Mouse (Mus musculus) forebrain, embryonic 16.5 days (tissue): Measurements from ENCODE around the gene Cep112. TPM values are rescaled to one million over a fixed set of nuclear protein-coding genes. Genes with fewer than 3 reads are reported as not detected.
A peak's percentile ranks its signal among the peaks of the same experiment; 100 is the strongest.

Source experiments
- ATAC-seq: fragments of 200-750 bp; cut with Nextera tagmentation; 2 replicates; pipeline ENCODE4 v1.8.0; 2017; ENCODE audit warnings: mild to moderate bottlenecking, moderate library complexity
- H3K27ac ChIP-seq: fragments of 300-500 bp; sonication (generic); 2 replicates; pipeline ENCODE4 v1.5.1; 2014; ENCODE audit warnings: low read length, control low read depth
- H3K27me3 ChIP-seq: fragments of 300-500 bp; sonication (generic); replicated peaks from 2 replicates; pipeline ENCODE4 v1.6.1; 2014; ENCODE audit warnings: low read length; ENCODE audit not compliant: control insufficient read depth, insufficient read depth
- H3K36me3 ChIP-seq: fragments of 300-500 bp; sonication (generic); 2 replicates; pipeline ENCODE4 v1.6.1; 2014; ENCODE audit not compliant: control insufficient read depth, insufficient read depth
- H3K4me1 ChIP-seq: fragments of 300-500 bp; sonication (generic); replicated peaks from 2 replicates; pipeline ENCODE4 v1.6.1; 2014; ENCODE audit warnings: low read length; ENCODE audit not compliant: control insufficient read depth, insufficient read depth
- H3K4me2 ChIP-seq: fragments of 300-500 bp; sonication (generic); 2 replicates; pipeline ENCODE4 v1.6.1; 2014; ENCODE audit warnings: mild to moderate bottlenecking, low read length, control low read depth
- H3K4me3 ChIP-seq: fragments of 300-500 bp; sonication (generic); replicated peaks from 2 replicates; pipeline ENCODE4 v1.5.1; 2014; ENCODE audit warnings: mild to moderate bottlenecking, low read length, control low read depth
- H3K9ac ChIP-seq: fragments of 300-500 bp; sonication (generic); replicated peaks from 2 replicates; pipeline ENCODE4 v1.6.1; 2014; ENCODE audit warnings: low read depth, low read length, control low read depth
- H3K9me3 ChIP-seq: fragments of 300-500 bp; sonication (generic); 2 replicates; pipeline ENCODE4 v1.6.1; 2016; ENCODE audit warnings: low read length; ENCODE audit not compliant: control insufficient read depth
- WGBS: fragments of 180-500 bp; shearing (Covaris S2); extraction: QIAGEN DNeasy Blood & Tissue Kit; methylation state at CpG from one replicate; pipeline ENCODE4 v1.1.7; 2014; 5-methylcytosine and 5-hydroxymethylcytosine counted together
- polyA plus RNA-seq: library from polyadenylated mRNA; unstranded; fragments of >200 nt; fragmentation: Nextera tagmentation; extraction: Ambion mirVana; gene quantifications from 2 replicates; pipeline ENCODE4 v1.2.1, GENCODE M21; 2015

Cep112 gene
- polyA plus RNA-seq, 1 experiment from 2014 or later: 14.2 TPM

DNA sequence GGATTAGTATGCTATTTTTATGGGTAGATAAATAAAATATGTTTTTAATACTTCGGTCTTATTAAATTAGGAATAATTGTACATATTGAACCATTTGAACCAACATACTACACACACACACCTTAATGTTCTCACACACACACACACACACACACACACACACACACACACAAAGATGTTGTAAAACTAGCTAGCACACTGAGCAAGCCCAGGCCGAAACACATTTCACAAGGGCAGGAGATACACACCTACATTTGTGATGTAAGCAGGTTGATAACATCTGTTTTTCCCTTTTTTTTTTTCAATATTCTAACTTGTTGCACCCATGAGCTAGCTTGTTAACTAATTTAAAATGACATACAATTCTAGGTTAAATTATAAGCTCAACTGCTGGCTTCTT lies 327.8 kb downstream of the Cep112 start:
- 85% methylated on average over 2 of the region's 2 CpGs for WGBS
- Histone ChIP-seq H3K9me3 (no peaks in the 10 kb centered on the region), H3K27me3 (no peaks in the 10 kb centered on the region), H3K27ac (no peak overlapping the region), H3K4me2 (no peak overlapping the region), H3K9ac (no peak overlapping the region), H3K4me3 (no peak overlapping the region), H3K36me3 (no peaks in the 10 kb centered on the region), H3K4me1 (peaks cover 17% of the 10 kb centered on the region)
- ATAC-seq: no peak

DNA sequence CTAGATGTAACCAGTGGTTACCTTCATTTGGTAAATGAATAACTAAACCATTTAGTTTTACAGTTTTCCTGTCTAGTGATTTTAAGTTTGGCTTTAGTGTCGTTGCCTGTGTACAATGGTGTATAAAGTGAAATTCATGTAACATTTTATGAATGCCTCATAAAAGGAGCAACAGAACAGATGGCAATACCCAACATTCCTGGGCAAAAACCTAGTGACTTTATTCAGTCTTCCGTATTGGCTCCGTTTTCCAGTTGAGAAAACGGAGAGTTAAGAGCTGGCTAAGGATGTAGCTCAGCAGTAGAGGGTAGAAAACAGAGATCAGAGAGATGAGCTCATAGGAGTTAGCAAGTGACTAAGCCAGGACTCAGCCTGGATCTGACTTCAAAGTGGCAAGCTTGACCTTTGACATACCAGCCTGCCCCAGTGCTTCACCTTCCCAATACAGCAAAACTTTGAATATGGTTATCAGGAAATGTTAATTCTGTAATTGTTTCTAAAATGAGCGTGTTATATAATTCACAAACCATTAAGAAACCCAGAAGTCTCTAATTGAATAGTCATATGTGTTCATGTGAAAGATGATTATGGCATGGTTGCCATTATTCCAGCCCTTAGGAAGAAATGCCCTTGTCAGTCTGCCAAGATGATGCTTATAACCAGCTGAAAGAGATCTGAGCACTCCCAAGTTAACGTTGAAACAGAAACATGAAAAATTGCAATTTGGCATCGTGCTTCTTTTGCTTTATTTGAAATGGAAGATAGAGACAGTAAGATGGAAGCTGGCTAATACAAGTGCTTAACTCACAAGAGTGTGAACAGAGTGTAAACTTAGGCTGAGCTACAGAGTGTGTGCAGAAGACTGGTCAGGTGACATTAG lies 328.6 kb downstream of the Cep112 start:
- ATAC-seq: 0 out of 2 replicates have a peak, but pooled peaks have one; percentile 36
- no peaks in the 10 kb centered on the region for H3K9me3 ChIP-seq
- WGBS: 58% methylated on average over 7 of the region's 7 CpGs
- peaks cover 20% of the 10 kb centered on the region for H3K4me1 ChIP-seq
- no peak overlapping the region for H3K4me3 ChIP-seq
- no peak overlapping the region for H3K4me2 ChIP-seq
- no peak overlapping the region for H3K9ac ChIP-seq
- no peaks in the 10 kb centered on the region for H3K27me3 ChIP-seq
- no peak overlapping the region for H3K27ac ChIP-seq
- H3K36me3 ChIP-seq: no peaks in the 10 kb centered on the region

DNA sequence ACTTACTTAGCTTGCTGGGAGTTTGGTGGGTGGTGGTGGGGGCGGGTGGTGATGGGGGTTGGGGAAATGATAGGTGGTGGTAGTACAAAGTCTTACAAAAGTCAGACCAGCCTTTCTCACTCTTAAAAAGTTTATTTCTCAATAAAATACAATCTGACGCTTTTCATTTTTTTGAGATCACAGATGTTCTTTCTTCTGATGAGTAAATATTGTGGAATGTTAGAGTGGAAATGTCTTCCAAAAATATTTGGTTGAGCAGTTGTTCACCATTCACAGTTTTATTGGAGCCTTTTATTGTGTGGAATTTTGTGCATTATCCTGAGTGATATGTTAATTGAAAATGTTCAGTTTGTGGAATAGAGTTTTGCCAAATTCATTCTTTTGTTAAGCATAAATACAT lies 332.2 kb downstream of the Cep112 start:
- Histone ChIP-seq H3K4me1 (peaks cover 14% of the 10 kb centered on the region), H3K36me3 (no peaks in the 10 kb centered on the region), H3K4me2 (no peak overlapping the region), H3K9ac (no peak overlapping the region), H3K27me3 (no peaks in the 10 kb centered on the region), H3K9me3 (no peaks in the 10 kb centered on the region), H3K4me3 (no peak overlapping the region), H3K27ac (no peak overlapping the region)
- no peak for ATAC-seq
- 81% methylated on average over 2 of the region's 2 CpGs for WGBS

DNA sequence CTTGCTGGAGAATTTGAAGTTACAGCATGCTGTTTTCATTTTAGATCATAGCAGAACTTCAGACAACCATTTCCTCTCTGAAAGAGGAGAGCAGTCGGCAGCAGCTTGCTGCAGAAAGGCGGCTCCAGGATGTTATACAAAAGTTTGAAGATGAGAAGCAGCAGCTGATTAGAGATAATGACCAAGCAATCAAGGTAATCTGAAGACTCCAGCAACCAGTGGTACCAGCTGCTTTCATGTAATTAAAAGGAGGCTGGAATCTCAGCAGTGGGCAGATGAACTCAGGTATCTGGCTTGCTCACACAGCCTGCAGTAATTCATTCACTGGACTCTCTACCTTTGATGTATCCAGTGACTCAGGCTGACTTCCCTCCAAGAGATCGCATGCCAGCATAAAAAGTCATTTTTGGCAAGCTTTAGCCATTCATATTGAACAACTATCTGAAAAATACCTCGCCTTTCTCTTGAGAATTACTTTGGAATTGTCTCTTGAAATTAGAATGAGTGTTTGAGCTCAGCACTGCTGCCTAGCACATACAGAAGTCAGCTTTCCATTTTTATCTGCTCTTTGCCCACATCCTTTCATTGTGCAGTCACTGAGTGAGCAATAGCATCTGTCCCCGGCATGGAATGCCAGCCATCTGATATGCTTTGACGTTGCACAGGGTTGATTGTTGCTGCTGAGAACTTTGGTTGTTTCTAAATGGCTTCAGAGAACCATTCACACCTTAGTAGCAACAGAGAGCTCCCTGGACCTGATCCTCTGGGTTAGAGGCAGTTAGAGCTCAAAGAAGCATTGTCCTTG lies 332.8 kb downstream of the Cep112 start:
- Histone ChIP-seq H3K4me1 (peaks cover 10% of the 10 kb centered on the region; the same call in 1 of the 2 replicates), H3K27me3 (no peaks in the 10 kb centered on the region), H3K4me2 (no peak overlapping the region), H3K4me3 (no peak overlapping the region), H3K9ac (no peak overlapping the region), H3K36me3 (no peaks in the 10 kb centered on the region), H3K27ac (no peak overlapping the region), H3K9me3 (no peaks in the 10 kb centered on the region)
- 53% methylated on average over 6 of the region's 6 CpGs for WGBS
- no peak for ATAC-seq

DNA sequence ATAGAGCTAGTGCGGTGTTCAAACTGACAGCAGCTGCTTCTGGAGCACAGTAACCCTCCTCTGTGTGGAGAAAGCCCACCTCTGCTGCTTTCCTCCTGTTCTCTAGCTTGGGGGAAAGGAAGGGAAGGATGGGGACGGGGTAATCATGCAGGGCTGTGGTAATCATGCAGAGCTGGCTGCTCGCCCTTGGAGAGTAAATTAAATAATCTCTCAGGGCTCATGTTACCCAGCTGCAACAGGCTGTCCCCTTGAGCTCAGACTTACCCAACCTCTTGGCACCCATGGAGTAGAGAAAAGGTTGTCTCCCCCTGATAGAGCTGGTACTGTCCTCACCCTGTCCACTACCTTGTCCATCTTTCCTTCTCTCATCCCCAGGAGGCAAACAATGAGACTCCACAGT lies 345.1 kb downstream of the Cep112 start:
- Histone ChIP-seq H3K9me3 (no peaks in the 10 kb centered on the region), H3K4me3 (no peak overlapping the region), H3K27ac (no peak overlapping the region), H3K27me3 (no peaks in the 10 kb centered on the region), H3K36me3 (no peaks in the 10 kb centered on the region), H3K4me1 (no peaks in the 10 kb centered on the region), H3K4me2 (no peak overlapping the region), H3K9ac (no peak overlapping the region)
- 56% methylated on average over 3 of the region's 3 CpGs for WGBS
- ATAC-seq: no peak

DNA sequence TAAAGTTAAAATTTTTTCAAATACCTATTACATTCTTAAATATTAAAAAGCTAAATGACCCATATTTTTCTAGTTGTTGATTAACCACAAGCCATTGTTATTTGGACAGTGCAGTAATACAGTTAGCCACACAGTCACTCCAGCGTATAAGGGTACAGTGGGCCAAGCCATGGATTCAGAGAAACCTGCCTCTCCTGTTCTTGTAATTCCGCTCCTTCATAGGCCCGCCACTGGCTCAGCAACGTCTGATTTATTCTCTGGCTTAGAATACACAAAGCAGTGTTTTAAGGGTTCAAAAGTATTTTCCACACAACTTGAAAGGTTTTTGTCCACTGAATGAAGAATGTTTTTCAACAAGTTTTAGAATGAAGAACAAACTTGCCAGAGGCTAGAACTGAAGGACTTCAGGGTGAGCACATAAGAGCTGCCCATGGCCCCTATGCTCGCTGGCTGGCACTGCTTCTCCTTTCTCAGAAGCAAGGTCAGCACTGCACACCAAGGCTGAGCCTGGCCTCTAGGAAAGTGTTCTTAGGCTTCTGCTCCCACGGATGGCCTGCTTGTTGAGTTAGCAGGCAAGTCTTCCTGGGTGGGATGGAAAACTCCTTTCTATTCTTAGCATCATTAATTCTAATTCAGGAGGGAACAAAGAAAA lies 349.2 kb downstream of the Cep112 start:
- H3K4me2 ChIP-seq: no peak overlapping the region
- WGBS: 43% methylated on average over 6 of the region's 6 CpGs
- H3K4me3 ChIP-seq: no peak overlapping the region
- H3K27ac ChIP-seq: no peak overlapping the region
- H3K4me1 ChIP-seq: no peaks in the 10 kb centered on the region
- H3K27me3 ChIP-seq: no peaks in the 10 kb centered on the region
- no peaks in the 10 kb centered on the region for H3K36me3 ChIP-seq
- no peaks in the 10 kb centered on the region for H3K9me3 ChIP-seq
- ATAC-seq: no peak
- H3K9ac ChIP-seq: no peak overlapping the region

DNA sequence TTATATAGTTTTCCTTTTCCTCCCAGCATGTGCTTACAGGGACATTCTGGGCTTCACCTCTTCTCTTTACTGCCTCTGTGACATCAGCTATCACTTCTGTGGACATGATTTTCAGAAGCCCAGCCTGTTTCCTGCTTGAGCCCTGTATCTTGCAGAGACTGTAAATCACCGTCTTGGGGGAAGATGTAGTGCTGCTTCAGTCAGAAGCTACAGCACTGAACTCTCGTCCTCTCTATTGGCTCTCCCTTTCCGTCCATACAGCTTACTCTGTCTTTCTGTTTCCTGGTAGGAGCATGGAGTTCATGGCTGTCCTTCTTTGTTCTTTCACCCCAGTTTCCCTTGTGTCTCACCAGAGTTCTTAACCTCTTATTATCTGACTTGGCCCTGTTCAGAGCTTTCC lies 352.2 kb downstream of the Cep112 start:
- no peaks in the 10 kb centered on the region for H3K27me3 ChIP-seq
- H3K36me3 ChIP-seq: no peaks in the 10 kb centered on the region
- no peaks in the 10 kb centered on the region for H3K9me3 ChIP-seq
- H3K4me1 ChIP-seq: peaks cover 3% of the 10 kb centered on the region; the same call in 1 of the 2 replicates
- 70% methylated on average over 3 of the region's 3 CpGs for WGBS
- ATAC-seq: no peak
- no peak overlapping the region for H3K4me3 ChIP-seq
- H3K4me2 ChIP-seq: no peak overlapping the region
- no peak overlapping the region for H3K9ac ChIP-seq
- H3K27ac ChIP-seq: no peak overlapping the region

DNA sequence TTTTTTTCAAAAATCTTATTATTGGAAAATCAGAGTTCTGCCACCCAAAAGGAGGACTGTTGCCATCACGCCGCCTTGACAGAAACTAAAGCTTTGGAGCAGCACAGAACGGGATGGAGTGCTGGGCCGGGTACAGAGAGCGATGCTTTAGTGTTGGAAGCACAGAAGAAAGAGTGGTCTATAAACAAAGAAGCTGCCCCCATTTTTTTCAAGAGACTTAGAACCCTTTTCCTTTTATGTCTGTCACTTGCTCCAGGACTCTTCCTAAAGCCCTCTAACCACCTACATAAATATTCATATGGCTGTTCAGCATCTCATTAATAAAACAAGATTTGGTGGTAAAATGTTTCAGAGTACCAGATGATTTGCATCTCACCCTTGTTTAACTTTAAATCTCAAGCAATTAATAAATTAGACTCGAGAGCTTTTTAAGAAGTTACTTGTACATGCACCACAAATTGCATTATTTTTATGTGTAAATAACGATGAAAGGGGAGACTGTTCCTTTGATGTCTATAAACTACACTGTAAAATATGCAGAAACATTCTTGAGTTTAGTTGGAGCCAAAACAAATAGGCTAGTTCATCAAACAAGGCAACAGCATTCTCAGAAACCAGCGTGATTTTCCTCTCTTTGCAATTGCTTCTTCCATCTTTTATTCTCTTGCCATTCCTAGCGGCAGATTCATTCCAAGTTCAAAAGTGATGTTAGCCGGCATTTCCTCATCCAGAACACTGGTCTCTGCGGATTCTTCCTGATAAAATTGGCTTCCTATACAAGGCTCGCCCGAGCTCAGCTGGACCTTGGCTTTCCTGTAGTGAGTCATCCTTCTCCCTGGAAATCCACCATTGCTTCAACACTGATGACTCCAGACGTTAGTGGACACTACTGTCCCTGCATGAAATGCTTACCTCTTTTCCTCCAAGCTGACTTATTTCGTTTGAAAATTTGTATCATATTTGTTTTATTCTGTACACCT lies 355.6 kb downstream of the Cep112 start:
- H3K36me3 ChIP-seq: no peaks in the 10 kb centered on the region
- 32% methylated on average over 15 of the region's 15 CpGs for WGBS
- peak; percentile 62 for ATAC-seq
- no peaks in the 10 kb centered on the region for H3K9me3 ChIP-seq
- H3K27ac ChIP-seq: 0 out of 2 replicates have a peak overlapping the region, but pooled peaks have one; percentile 6
- H3K9ac ChIP-seq: no peak overlapping the region
- peaks cover 3% of the 10 kb centered on the region; the same call in 1 of the 2 replicates for H3K4me1 ChIP-seq
- H3K4me2 ChIP-seq: peak overlapping the region; percentile 22; the same call in 1 of the 2 replicates
- H3K4me3 ChIP-seq: no peak overlapping the region
- no peaks in the 10 kb centered on the region for H3K27me3 ChIP-seq
